Mouse (Mus musculus): Measurements from ENCODE around the gene Cacna1b.

GRCm38 (mm10) chr2:24633645-24634044 is 129.3 kb downstream of the Cacna1b start:
- no peak for TF ChIP-seq CTCF (IDR thresholded peaks at IDR 0.05; ENCODE audit: insufficient read depth, low read length)
- no peak for TF ChIP-seq POLR2A (IDR thresholded peaks at IDR 0.05; ENCODE audit: borderline replicate concordance, extremely low read depth, low read depth, low read length)
